20 mouse cellular contexts compared by ENCODE assay signal in genomic region chr1:189066446-189067151, GRCm38 (mm10). TPM values are rescaled to one million over a fixed set of nuclear protein-coding genes. Genes with fewer than 3 reads are reported as not detected.
DNase-seq lines count a peak whose midpoint lies in the region; ATAC-seq lines count a peak whose summit lies in the region.
"Had no signal": no experiment of that assay in that cellular context is flagged by ENCODE, and none has a peak within 500 bp of the region (broad histone marks: within the 10 kb centered on the region; RNA-seq: fewer than 3 reads in every experiment).

No protein-coding gene starts in this region.

- H3K27me3 ChIP-seq in forebrain, embryonic 15.5 days = no peaks in the 10 kb centered on the region
- H3K27me3 ChIP-seq in forebrain, embryonic 13.5 days = no peaks in the 10 kb centered on the region
- H3K27me3 ChIP-seq in hindbrain, embryonic 13.5 days = no peaks in the 10 kb centered on the region
- no peaks in the 10 kb centered on the region for H3K27me3 ChIP-seq in hindbrain, embryonic 11.5 days (ENCODE audit: control insufficient read depth, insufficient read depth, low read length)
- H3K27me3 ChIP-seq: liver, embryonic 13.5 days had no signal

- H3K9ac ChIP-seq in forebrain, embryonic 15.5 days (replicated peaks) = no peak overlapping the region
- H3K9ac ChIP-seq in forebrain, embryonic 13.5 days = no peak overlapping the region
- H3K9ac ChIP-seq in hindbrain, embryonic 13.5 days = no peak overlapping the region
- no peak overlapping the region for H3K9ac ChIP-seq in hindbrain, embryonic 11.5 days (ENCODE audit: low read depth, low read length)
- H3K9ac ChIP-seq: liver, embryonic 13.5 days had no signal

- no peak overlapping the region for H3K4me2 ChIP-seq in forebrain, embryonic 15.5 days (replicated peaks)
- H3K4me2 ChIP-seq in forebrain, embryonic 13.5 days = no peak overlapping the region
- H3K4me2 ChIP-seq in hindbrain, embryonic 13.5 days = no peak overlapping the region
- H3K4me2 ChIP-seq in hindbrain, embryonic 11.5 days (replicated peaks; ENCODE audit: low read depth, low read length) = no peak overlapping the region
- H3K4me2 ChIP-seq: heart, embryonic 11.5 days; liver, embryonic 13.5 days had no signal

- WGBS in forebrain, embryonic 15.5 days = 24% methylated on average over 7 of the region's 7 CpGs
- 31% methylated on average over 7 of the region's 7 CpGs for WGBS in forebrain, embryonic 13.5 days
- 26% methylated on average over 6 of the region's 7 CpGs for WGBS in hindbrain, embryonic 13.5 days
- 34% methylated on average over 6 of the region's 7 CpGs for WGBS in hindbrain, embryonic 11.5 days

- H3K4me3 ChIP-seq in forebrain, embryonic 15.5 days = no peak overlapping the region
- no peak overlapping the region for H3K4me3 ChIP-seq in forebrain, embryonic 13.5 days
- no peak overlapping the region for H3K4me3 ChIP-seq in hindbrain, embryonic 13.5 days
- no peak overlapping the region for H3K4me3 ChIP-seq in hindbrain, embryonic 11.5 days (ENCODE audit: low read depth, low read length)
- H3K4me3 ChIP-seq: embryonic facial prominence, embryonic 10.5 days; liver, embryonic 13.5 days had no signal

- H3K27ac ChIP-seq in forebrain, embryonic 15.5 days (replicated peaks) = 0 out of 2 replicates have a peak overlapping the region, but pooled peaks have one; percentile 25
- no peak overlapping the region for H3K27ac ChIP-seq in forebrain, embryonic 13.5 days
- peak overlapping the region; percentile 69 for H3K27ac ChIP-seq in hindbrain, embryonic 13.5 days
- H3K27ac ChIP-seq in hindbrain, embryonic 11.5 days (ENCODE audit: low read depth, low read length) = no peak overlapping the region
- H3K27ac ChIP-seq: embryonic facial prominence, embryonic 10.5 days; liver, embryonic 13.5 days had no signal

- H3K4me1 ChIP-seq in forebrain, embryonic 15.5 days = peaks cover 14% of the 10 kb centered on the region
- no peaks in the 10 kb centered on the region for H3K4me1 ChIP-seq in forebrain, embryonic 13.5 days
- H3K4me1 ChIP-seq in hindbrain, embryonic 13.5 days (replicated peaks) = peaks cover 9% of the 10 kb centered on the region
- no peaks in the 10 kb centered on the region for H3K4me1 ChIP-seq in hindbrain, embryonic 11.5 days (replicated peaks; ENCODE audit: control insufficient read depth, insufficient read depth, low read length)
- H3K4me1 ChIP-seq: embryonic facial prominence, embryonic 10.5 days; liver, embryonic 13.5 days had no signal

- no peak for DNase-seq in hindbrain, embryonic 11.5 days (ENCODE audit: low spot score)
- peak; percentile 24 for DNase-seq in retina, postnatal 1 day
- DNase-seq in retina, embryonic 14.5 days (ENCODE audit: low spot score) = no peak
- no peak for DNase-seq in frontal cortex, postnatal 36 days (ENCODE audit: low spot score in 2 of 2)
- no peak for DNase-seq in kidney, adult 9 months
- DNase-seq: adrenal gland, postnatal 14 days; cerebellum, adult 9-10 months; kidney, postnatal 25 days; liver, embryonic 13.5 days; lung, adult 2 months; lung, postnatal 14 days; thymus, adult 18-20 months; thymus, postnatal 36 days had no signal

- no peaks in the 10 kb centered on the region for H3K36me3 ChIP-seq in forebrain, embryonic 15.5 days
- no peaks in the 10 kb centered on the region for H3K36me3 ChIP-seq in forebrain, embryonic 13.5 days (ENCODE audit: poor library complexity, severe bottlenecking)
- no peaks in the 10 kb centered on the region for H3K36me3 ChIP-seq in hindbrain, embryonic 13.5 days
- no peaks in the 10 kb centered on the region for H3K36me3 ChIP-seq in hindbrain, embryonic 11.5 days (ENCODE audit: control insufficient read depth, insufficient read depth, low read length)
- H3K36me3 ChIP-seq: embryonic facial prominence, embryonic 10.5 days; liver, embryonic 13.5 days had no signal

- ATAC-seq in forebrain, embryonic 15.5 days (replicated peaks) = 0 out of 2 replicates have a peak, but pooled peaks have one; percentile 51
- no peak for ATAC-seq in forebrain, embryonic 13.5 days
- ATAC-seq in hindbrain, embryonic 13.5 days (ENCODE audit: low FRiP score) = no peak
- no peak for ATAC-seq in hindbrain, embryonic 11.5 days (ENCODE audit: low FRiP score)
- ATAC-seq: CD4-positive, CD25-positive, alpha-beta regulatory T cell, adult 4 months; intestine, embryonic 16.5 days had no signal

- H3K9me3 ChIP-seq in forebrain, embryonic 15.5 days = no peaks in the 10 kb centered on the region
- H3K9me3 ChIP-seq in forebrain, embryonic 13.5 days (replicated peaks) = no peaks in the 10 kb centered on the region
- H3K9me3 ChIP-seq in hindbrain, embryonic 13.5 days = no peaks in the 10 kb centered on the region
- no peaks in the 10 kb centered on the region for H3K9me3 ChIP-seq in hindbrain, embryonic 11.5 days (ENCODE audit: control insufficient read depth, low read length)
- H3K9me3 ChIP-seq: embryonic facial prominence, embryonic 10.5 days; liver, embryonic 13.5 days had no signal

RNA-seq across cellular contexts. Expression of gene Kctd3, which starts 59.0 kb away (rescaled TPM):
- 44.8 and 45.1 TPM in 2 replicates for polyA plus RNA-seq in forebrain, embryonic 15.5 days (2015; fragmentation: Nextera tagmentation; extraction: Ambion mirVana)
- 31.8 and 34.4 TPM in 2 replicates for polyA plus RNA-seq in forebrain, embryonic 13.5 days (2015; fragmentation: Nextera tagmentation; extraction: Ambion mirVana)
- 34.4 and 36.2 TPM in 2 replicates for polyA plus RNA-seq in hindbrain, embryonic 13.5 days (2015; fragmentation: Nextera tagmentation; extraction: Ambion mirVana)
- 36.7 and 39.7 TPM in 2 replicates for polyA plus RNA-seq in hindbrain, embryonic 11.5 days (2014; fragmentation: Nextera tagmentation; extraction: Ambion mirVana)

Comparison
In these comparisons a context has a peak if more than half of its experiments do, and no peak if none do; other contexts are left out.
1. H3K27ac ChIP-seq: peak in forebrain, embryonic 15.5 days (single experiment) and hindbrain, embryonic 13.5 days (single experiment); none in forebrain, embryonic 13.5 days (single experiment) and hindbrain, embryonic 11.5 days (single experiment).